Mouse (Mus musculus) bone marrow macrophage, adult 2 months (primary cell): ENCODE data around the gene Asic4. TPM values are rescaled to one million over a fixed set of nuclear protein-coding genes. Genes with fewer than 3 reads are reported as not detected.
A peak's percentile ranks its signal among the peaks of the same experiment; 100 is the strongest.

Experiments
- H3K27ac ChIP-seq: 2 replicates; pipeline ENCODE4 v1.5.1; 2012; ENCODE audit warnings: low read depth, low read length; ENCODE audit not compliant: insufficient read depth
- H3K4me1 ChIP-seq: 2 replicates; pipeline ENCODE4 v1.6.1; 2012; ENCODE audit warnings: low read length; ENCODE audit not compliant: control insufficient read depth, insufficient read depth
- H3K4me3 ChIP-seq: 2 replicates; pipeline ENCODE4 v1.5.1; 2012; ENCODE audit warnings: mild to moderate bottlenecking, low read length, moderate library complexity; ENCODE audit not compliant: insufficient read depth
- CTCF ChIP-seq: IDR thresholded peaks from 2 replicates; pipeline ENCODE4 v1.5.1; 2012; ENCODE audit warnings: low read depth, mild to moderate bottlenecking, low read length, moderate library complexity
- POLR2A ChIP-seq: IDR thresholded peaks from 2 replicates; pipeline ENCODE4 v1.6.1; 2012; ENCODE audit warnings: mild to moderate bottlenecking, low read depth, low read length, borderline replicate concordance
- polyA plus RNA-seq: library from polyadenylated mRNA; stranded (reverse); fragments of >200 nt; gene quantifications from 2 replicates; pipeline ENCODE4 v1.2.4, GENCODE M21; 2012; ENCODE audit not compliant: missing spikeins, insufficient read depth, insufficient read length

The Asic4 gene
- polyA plus RNA-seq, 1 experiment = not detected

DNA sequence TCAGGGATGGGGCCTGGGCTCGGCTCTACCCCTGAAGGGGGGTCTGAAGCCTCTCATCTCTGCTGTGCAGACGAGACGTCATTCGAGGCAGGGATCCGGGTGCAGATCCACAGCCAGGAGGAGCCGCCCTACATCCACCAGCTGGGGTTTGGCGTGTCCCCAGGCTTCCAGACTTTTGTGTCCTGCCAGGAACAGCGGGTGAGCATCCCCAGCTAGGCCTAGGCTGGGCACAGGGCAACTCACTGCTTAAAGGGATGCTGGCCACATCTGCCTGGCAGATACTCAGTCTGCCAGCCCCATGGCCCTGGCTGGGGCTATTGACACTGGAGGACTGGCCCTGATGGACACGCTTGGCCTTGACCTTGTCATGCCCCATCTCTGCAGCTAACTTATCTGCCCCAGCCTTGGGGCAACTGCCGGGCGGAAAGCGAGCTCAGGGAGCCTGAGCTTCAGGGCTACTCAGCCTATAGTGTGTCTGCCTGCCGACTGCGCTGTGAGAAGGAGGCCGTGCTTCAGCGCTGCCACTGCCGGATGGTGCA is 19.1 kb downstream of the Asic4 start:
- Histone ChIP-seq H3K4me1 (no peaks in the 10 kb centered on the region), H3K4me3 (no peak overlapping the region), H3K27ac (no peak overlapping the region)
- TF ChIP-seq CTCF (no peak), POLR2A (no peak)

- H3K27ac ChIP-seq = no peak overlapping the region
- TF ChIP-seq CTCF = no peak
- TF ChIP-seq POLR2A = no peak
- H3K4me1 ChIP-seq = 0 out of 2 replicates have a peak, but pooled peaks cover 3% of the 10 kb centered on the region
- H3K4me3 ChIP-seq = no peak overlapping the region
Observed at GRCm38 (mm10) chr1:75476441-75476840, 26.2 kb downstream of the Asic4 start.

DNA sequence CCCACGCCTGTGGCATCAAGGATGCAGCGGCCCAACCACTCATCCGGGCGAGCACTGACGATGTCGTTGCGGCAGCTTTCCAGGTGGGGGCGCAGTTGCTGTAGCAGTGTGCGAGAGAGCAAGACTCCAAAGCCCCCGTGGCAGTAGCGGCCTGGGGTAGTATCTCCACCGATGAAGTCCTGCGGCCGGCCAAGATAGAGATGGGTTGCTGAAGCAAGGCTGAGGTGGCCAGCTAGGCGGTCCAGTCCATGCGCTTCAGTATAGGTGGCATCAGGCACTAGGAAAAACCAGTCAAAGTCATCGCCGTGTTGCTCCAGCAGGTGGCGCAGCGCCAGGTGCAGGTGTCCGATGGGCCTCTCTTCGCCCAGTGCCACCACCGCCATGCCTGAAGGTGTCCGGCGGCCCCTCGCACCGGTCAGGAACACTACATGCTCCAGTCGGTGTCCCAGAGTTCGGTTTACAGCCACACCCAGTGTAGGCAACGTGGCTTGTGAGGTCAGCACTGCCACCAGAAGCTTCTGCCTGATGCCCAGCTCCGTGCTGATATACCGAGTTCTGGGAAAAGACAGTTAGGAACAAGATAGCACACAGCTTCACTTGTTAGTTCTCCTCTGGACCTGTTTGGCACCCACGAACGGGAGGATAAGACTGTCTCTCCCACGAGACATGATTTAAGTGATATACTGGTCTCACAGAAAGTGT is 27.2 kb downstream of the Asic4 start:
- Histone ChIP-seq H3K27ac (no peak overlapping the region), H3K4me3 (no peak overlapping the region), H3K4me1 (0 out of 2 replicates have a peak, but pooled peaks cover 3% of the 10 kb centered on the region)

GRCm38 (mm10) chr1:75477966-75478290 is 27.7 kb downstream of the Asic4 start:
- no peak overlapping the region for H3K4me3 ChIP-seq
- 0 out of 2 replicates have a peak, but pooled peaks cover 3% of the 10 kb centered on the region for H3K4me1 ChIP-seq
- H3K27ac ChIP-seq = no peak overlapping the region
- no peak for TF ChIP-seq POLR2A
- TF ChIP-seq CTCF = no peak

More for the DNA sequence above, 27.2 kb downstream of the Asic4 start:
- peak; percentile 99 for TF ChIP-seq CTCF
- TF ChIP-seq POLR2A = no peak

- no peak overlapping the region for H3K27ac ChIP-seq
- no peak for TF ChIP-seq POLR2A
- no peak for TF ChIP-seq CTCF
- H3K4me1 ChIP-seq = 0 out of 2 replicates have a peak, but pooled peaks cover 3% of the 10 kb centered on the region
- peak overlapping the region; percentile 56 for H3K4me3 ChIP-seq
Observed at GRCm38 (mm10) chr1:75478497-75478896, 28.3 kb downstream of the Asic4 start.

DNA sequence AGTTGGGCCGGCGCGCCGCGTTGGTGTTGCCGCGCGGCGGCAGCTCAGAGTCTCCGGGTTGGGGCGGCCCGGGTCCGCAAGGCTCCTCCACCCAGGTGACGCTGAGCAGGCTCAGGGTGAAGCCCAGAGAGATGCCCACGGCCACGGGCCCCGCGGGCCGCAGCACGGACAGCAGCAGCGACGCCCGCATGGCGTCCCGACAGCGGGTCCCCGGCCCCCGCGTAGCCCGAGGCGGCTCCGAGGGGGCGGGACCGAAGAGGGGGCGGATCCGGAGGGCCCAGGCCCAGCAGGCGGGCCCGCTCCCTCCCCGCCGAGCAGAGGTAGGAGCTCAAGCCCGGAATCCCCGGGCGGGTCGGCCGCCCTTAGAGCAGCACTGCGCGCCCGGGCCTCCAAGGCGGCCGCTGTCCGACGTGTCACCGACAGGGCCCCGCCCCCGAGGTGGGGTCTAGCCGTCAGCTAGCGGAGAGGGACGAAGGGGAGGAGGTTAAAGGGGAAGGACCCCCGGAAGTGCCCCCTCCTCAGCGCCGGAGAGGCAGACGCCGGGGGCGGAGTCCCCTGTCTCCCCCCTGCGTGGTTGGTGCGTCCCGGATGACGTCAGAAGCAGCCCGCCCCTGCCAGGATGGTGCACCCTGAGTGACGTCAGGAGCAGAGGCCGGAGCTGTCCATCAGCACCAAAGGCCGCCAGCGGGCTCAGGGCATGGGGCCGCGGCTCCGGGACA is 28.8 kb downstream of the Asic4 start, which contains the start of the genes Chpf and Tmem198:
Chpf (minus strand) TSS at position 392 of the 719 bp plus-strand sequence.
Tmem198 (plus strand) TSS at position 617 of the 719 bp plus-strand sequence.
- Histone ChIP-seq H3K4me3 (peak within 1 kb of the TSS; percentile 56), H3K27ac (no peak within 1 kb of the TSS), H3K4me1 (0 out of 2 replicates have a peak, but pooled peaks cover 3% of the 10 kb centered on the region)
- no peak for TF ChIP-seq CTCF
- TF ChIP-seq POLR2A = no peak

GRCm38 (mm10) chr1:75479635-75479989 is 29.4 kb downstream of the Asic4 start:
- no peak for TF ChIP-seq CTCF
- no peak for TF ChIP-seq POLR2A
- Histone ChIP-seq H3K4me1 (0 out of 2 replicates have a peak, but pooled peaks cover 3% of the 10 kb centered on the region), H3K4me3 (peak overlapping the region; percentile 56; the same call in 1 of the 2 replicates), H3K27ac (no peak overlapping the region)

- Histone ChIP-seq H3K4me3 (no peak overlapping the region), H3K4me1 (0 out of 2 replicates have a peak, but pooled peaks cover 3% of the 10 kb centered on the region), H3K27ac (no peak overlapping the region)
- TF ChIP-seq POLR2A (no peak), CTCF (no peak)
Observed at GRCm38 (mm10) chr1:75480036-75480435, 29.8 kb downstream of the Asic4 start.

DNA sequence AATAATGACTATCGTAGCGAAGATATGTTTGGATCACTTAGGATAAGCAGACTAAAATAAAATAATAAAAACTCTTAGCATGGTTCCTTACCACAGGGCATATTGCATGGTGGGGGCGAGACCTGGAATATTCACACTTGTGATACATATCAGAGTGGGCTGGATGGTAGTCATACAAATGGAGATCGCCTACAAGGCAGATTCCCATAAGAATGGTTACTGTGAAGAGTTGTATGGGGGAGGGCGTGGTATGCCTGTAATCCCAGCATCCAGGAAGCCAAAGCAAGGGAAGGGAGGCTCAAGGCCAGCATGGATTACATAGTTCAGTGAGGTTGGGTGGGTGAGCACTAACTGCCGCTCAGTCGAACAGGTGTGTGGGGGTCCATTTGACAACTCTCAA is 30.5 kb downstream of the Asic4 start:
- no peak for TF ChIP-seq CTCF
- no peak for TF ChIP-seq POLR2A
- no peak overlapping the region for H3K27ac ChIP-seq
- H3K4me3 ChIP-seq = no peak overlapping the region
- H3K4me1 ChIP-seq = 0 out of 2 replicates have a peak, but pooled peaks cover 3% of the 10 kb centered on the region
